Mouse (Mus musculus) ES-E14 (cell line): Measurements from ENCODE around the gene Dnajc5g. TPM values are rescaled to one million over a fixed set of nuclear protein-coding genes. Genes with fewer than 3 reads are reported as not detected.

Experiments used
- DNase-seq: peaks from one replicate; pipeline ENCODE4 v3.0.0-alpha.2; 2013; ENCODE audit warnings: low read depth, low spot score
- H3K27ac ChIP-seq: 2 replicates; pipeline ENCODE4 v1.5.1; 2012; ENCODE audit warnings: low read depth, mild to moderate bottlenecking, low read length, moderate library complexity, mixed read lengths; ENCODE audit not compliant: poor library complexity, insufficient read depth, severe bottlenecking
- H3K36me3 ChIP-seq: 2 replicates; pipeline ENCODE4 v1.6.1; 2012; ENCODE audit warnings: mild to moderate bottlenecking, low read length, moderate library complexity, mixed read lengths; ENCODE audit not compliant: control insufficient read depth, poor library complexity, insufficient read depth, severe bottlenecking
- H3K4me1 ChIP-seq, 2 experiments: fragments of 150-350 bp in 1 of 2; sonication (generic) in 1 of 2; 2 replicates each; pipeline ENCODE4 v1.6.1; 2012; ENCODE audit warnings: low read length in 2 of 2, mild to moderate bottlenecking in 1 of 2, mixed read lengths in 1 of 2; ENCODE audit not compliant: control insufficient read depth in 2 of 2, insufficient read depth in 2 of 2, poor library complexity in 1 of 2
- H3K4me3 ChIP-seq, 2 experiments: fragments of 150-350 bp in 1 of 2; sonication (generic) in 1 of 2; 2 replicates each; pipeline ENCODE4 v1.5.1; 2012; ENCODE audit warnings: low read length in 2 of 2, low read depth in 1 of 2, mild to moderate bottlenecking in 1 of 2, mixed read lengths in 1 of 2; ENCODE audit not compliant: insufficient read depth in 1 of 2, poor library complexity in 1 of 2, severe bottlenecking in 1 of 2
- H3K9ac ChIP-seq: 2 replicates; pipeline ENCODE4 v1.6.1; 2012; ENCODE audit warnings: low read depth, mild to moderate bottlenecking, low read length, mixed read lengths; ENCODE audit not compliant: poor library complexity, insufficient read depth, severe bottlenecking
- H3K9me3 ChIP-seq: fragments of 150-350 bp; sonication (generic); 2 replicates; pipeline ENCODE4 v1.6.1; 2012; ENCODE audit warnings: low read depth, mild to moderate bottlenecking, low read length; ENCODE audit not compliant: control insufficient read depth, insufficient read depth
- CHD2 ChIP-seq: IDR thresholded peaks from 2 replicates; pipeline ENCODE4 v1.6.1; 2014; ENCODE audit warnings: mild to moderate bottlenecking, low read depth, low read length, inconsistent platforms
- HCFC1 ChIP-seq: IDR thresholded peaks from 2 replicates; pipeline ENCODE4 v1.6.1; 2012; ENCODE audit warnings: low read length, inconsistent platforms, borderline replicate concordance; ENCODE audit not compliant: insufficient read depth
- MAFK ChIP-seq: IDR thresholded peaks from 2 replicates; pipeline ENCODE4 v1.6.1; 2014; ENCODE audit warnings: mild to moderate bottlenecking, low read depth, low read length, inconsistent platforms; ENCODE audit not compliant: insufficient read depth
- ZC3H11A ChIP-seq: IDR thresholded peaks from 2 replicates; pipeline ENCODE4 v1.6.1; 2012; ENCODE audit warnings: low read depth, mild to moderate bottlenecking, inconsistent platforms, low read length, borderline replicate concordance
- ZNF384 ChIP-seq: IDR thresholded peaks from 2 replicates; pipeline ENCODE4 v1.6.1; 2012; ENCODE audit warnings: low read depth, low read length, inconsistent platforms
- in situ Hi-C, 2 experiments: fragments of 600-800 bp; cut with MboI; formaldehyde crosslinking; loops; one replicate each; pipeline ENCODE4 v1.15.1; 2025; ENCODE audit warnings: low sequenced_read_pairs in 2 of 2, inconsistent platforms in 1 of 2; ENCODE audit not compliant: unreplicated experiment in 2 of 2
- total RNA-seq: library from RNA; depleted of rRNA; stranded (reverse); fragments of 300-350 nt; gene quantifications from 2 replicates; pipeline ENCODE4 v1.2.3, GENCODE M21; 2012

Gene Dnajc5g
- total RNA-seq, 1 experiment: 0.67 TPM

GRCm38 (mm10) chr5:31073176-31073575 lies 32.9 kb upstream of the Dnajc5g start:
- DNase-seq: no peak
- no peak overlapping the region for H3K27ac ChIP-seq
- peaks cover 92% of the 10 kb centered on the region for H3K36me3 ChIP-seq
- peaks cover 0 to 2% of the 10 kb centered on the region in 2 experiments; a peak in 1 of 4 replicates for H3K4me1 ChIP-seq
- no peaks in the 10 kb centered on the region for H3K9me3 ChIP-seq
- in situ Hi-C loops: no loop called here
- H3K4me3 ChIP-seq: no peak overlapping the region
- TF ChIP-seq CHD2: no peak
- no peak for TF ChIP-seq MAFK
- TF ChIP-seq ZC3H11A: no peak
- TF ChIP-seq ZNF384: no peak
- no peak for TF ChIP-seq HCFC1
- no peak overlapping the region for H3K9ac ChIP-seq

- H3K4me3 ChIP-seq: no peak overlapping the region
- H3K36me3 ChIP-seq: peaks cover 73% of the 10 kb centered on the region
- in situ Hi-C loops: no loop called here
- peaks cover 0 to 2% of the 10 kb centered on the region in 2 experiments; a peak in 1 of 4 replicates for H3K4me1 ChIP-seq
- TF ChIP-seq ZNF384 (no peak), CHD2 (no peak), ZC3H11A (no peak)
- no peak for DNase-seq
- no peak overlapping the region for H3K9ac ChIP-seq
- H3K9me3 ChIP-seq: no peaks in the 10 kb centered on the region
- no peak overlapping the region for H3K27ac ChIP-seq
Observed at GRCm38 (mm10) chr5:31076346-31076745, 29.7 kb upstream of the Dnajc5g start.

- in situ Hi-C loops: no loop called here
- Histone ChIP-seq H3K9ac (no peak overlapping the region), H3K4me3 (no peak overlapping the region), H3K4me1 (peaks cover 0 to 2% of the 10 kb centered on the region in 2 experiments; a peak in 1 of 4 replicates), H3K36me3 (peaks cover 36% of the 10 kb centered on the region), H3K9me3 (no peaks in the 10 kb centered on the region), H3K27ac (no peak overlapping the region)
- no peak for DNase-seq
- TF ChIP-seq HCFC1 (no peak), ZC3H11A (no peak), MAFK (peak; percentile 39), CHD2 (no peak), ZNF384 (no peak)
Observed at GRCm38 (mm10) chr5:31080059-31080794, 25.9 kb upstream of the Dnajc5g start.

GRCm38 (mm10) chr5:31080795-31081164 lies 25.3 kb upstream of the Dnajc5g start:
- no peak overlapping the region for H3K4me3 ChIP-seq
- DNase-seq: no peak
- in situ Hi-C loops: no loop called here
- H3K27ac ChIP-seq: no peak overlapping the region
- no peak overlapping the region for H3K9ac ChIP-seq
- H3K9me3 ChIP-seq: no peaks in the 10 kb centered on the region
- H3K4me1 ChIP-seq: peaks cover 0 to 2% of the 10 kb centered on the region in 2 experiments; a peak in 1 of 4 replicates
- peaks cover 30% of the 10 kb centered on the region for H3K36me3 ChIP-seq
- TF ChIP-seq ZNF384: no peak
- no peak for TF ChIP-seq ZC3H11A
- no peak for TF ChIP-seq MAFK
- TF ChIP-seq CHD2: no peak
- no peak for TF ChIP-seq HCFC1

GRCm38 (mm10) chr5:31081386-31081785 lies 24.7 kb upstream of the Dnajc5g start:
- TF ChIP-seq ZC3H11A: no peak
- TF ChIP-seq HCFC1: no peak
- TF ChIP-seq CHD2: no peak
- TF ChIP-seq MAFK: no peak
- TF ChIP-seq ZNF384: no peak
- H3K4me3 ChIP-seq: no peak overlapping the region
- in situ Hi-C loops: no loop called here
- H3K9me3 ChIP-seq: no peaks in the 10 kb centered on the region
- H3K9ac ChIP-seq: no peak overlapping the region
- no peak for DNase-seq
- H3K27ac ChIP-seq: no peak overlapping the region
- H3K4me1 ChIP-seq: peaks cover 0 to 2% of the 10 kb centered on the region in 2 experiments; a peak in 1 of 4 replicates
- H3K36me3 ChIP-seq: peaks cover 24% of the 10 kb centered on the region
